Mouse (Mus musculus) adrenal gland, postnatal 10 days (tissue): ENCODE results near the gene Fam184b. TPM values are rescaled to one million over a fixed set of nuclear protein-coding genes. Genes with fewer than 3 reads are reported as not detected.

Experiments used
- DNase-seq: peaks from one replicate; pipeline ENCODE4 v3.0.0; 2021; ENCODE audit warnings: mixed read lengths
- total RNA-seq, 2 experiments: library from RNA; stranded (reverse); gene quantifications; 2 replicates each; pipeline ENCODE4 v1.2.3; 2021

The Fam184b gene
- total RNA-seq, 2 experiments from 2014 or later: 0.93 to 1.2 TPM

GRCm38 (mm10) chr5:45513511-45513910, 125.9 kb downstream of the Fam184b start:
- DNase-seq: no peak

DNA sequence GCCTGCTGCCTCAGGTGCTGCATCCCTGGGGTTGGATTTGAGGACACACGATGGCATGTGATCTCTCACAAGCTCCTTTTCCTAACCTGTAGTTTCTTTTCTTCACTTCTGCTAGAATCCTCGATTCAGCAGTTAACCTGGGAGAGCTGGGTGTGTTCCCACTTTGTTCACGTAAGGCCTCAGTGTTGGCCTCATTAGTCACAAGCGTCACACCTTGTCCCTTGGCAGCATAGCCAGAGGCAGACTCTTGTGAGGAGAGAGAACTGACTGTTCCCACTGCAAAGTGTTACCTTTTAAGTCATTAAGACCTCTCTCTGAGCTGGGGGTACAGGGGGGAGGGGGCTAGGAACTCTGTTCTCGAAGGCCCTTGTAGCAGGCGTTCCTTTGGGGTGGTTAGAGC, 126.5 kb downstream of the Fam184b start:
- no peak for DNase-seq

GRCm38 (mm10) chr5:45510071-45510470, 129.3 kb downstream of the Fam184b start:
- no peak for DNase-seq

GRCm38 (mm10) chr5:45497564-45497963, 141.8 kb downstream of the Fam184b start:
- no peak for DNase-seq

- DNase-seq: no peak
Measured at GRCm38 (mm10) chr5:45496930-45497550, 142.4 kb downstream of the Fam184b start.

DNA sequence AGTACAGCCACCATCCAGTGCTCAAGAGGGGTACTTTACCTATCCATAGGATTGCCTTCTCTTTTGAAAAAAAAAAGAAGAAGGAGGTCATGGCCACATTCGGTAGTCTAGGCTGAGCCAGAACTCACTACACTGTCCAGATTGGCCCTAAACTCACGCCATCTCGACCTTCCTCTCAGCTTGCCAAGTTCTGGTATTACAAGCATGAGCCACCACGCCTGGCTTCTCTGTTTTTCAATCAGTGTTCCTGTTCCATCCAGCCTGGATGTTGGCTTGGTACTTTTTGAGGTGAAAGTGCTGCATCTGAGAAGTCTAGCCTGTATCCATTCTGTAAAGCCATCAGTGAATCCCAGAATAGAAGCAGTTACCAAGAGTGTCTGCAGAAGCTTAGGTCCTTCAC, 142.9 kb downstream of the Fam184b start:
- DNase-seq: no peak

DNA sequence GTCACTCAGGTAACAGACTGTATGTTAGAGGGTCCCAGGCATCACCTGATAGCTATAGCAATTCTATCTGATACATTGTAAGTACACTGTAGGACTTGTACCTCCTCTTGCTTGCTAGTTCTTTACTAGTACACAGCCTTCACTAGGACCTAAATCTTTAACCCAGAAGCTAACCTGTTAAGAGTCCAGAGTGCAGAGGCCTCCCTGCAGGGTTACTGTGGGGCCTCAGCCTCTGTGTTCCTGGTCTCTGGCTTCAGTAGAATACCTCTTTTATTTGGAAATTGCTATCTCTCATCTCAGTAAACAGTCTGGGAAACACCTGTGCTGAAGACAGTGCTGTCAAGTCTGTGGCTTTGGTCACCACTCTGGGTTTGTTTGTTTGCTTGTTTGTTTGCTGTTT, 143.4 kb downstream of the Fam184b start:
- no peak for DNase-seq

DNA sequence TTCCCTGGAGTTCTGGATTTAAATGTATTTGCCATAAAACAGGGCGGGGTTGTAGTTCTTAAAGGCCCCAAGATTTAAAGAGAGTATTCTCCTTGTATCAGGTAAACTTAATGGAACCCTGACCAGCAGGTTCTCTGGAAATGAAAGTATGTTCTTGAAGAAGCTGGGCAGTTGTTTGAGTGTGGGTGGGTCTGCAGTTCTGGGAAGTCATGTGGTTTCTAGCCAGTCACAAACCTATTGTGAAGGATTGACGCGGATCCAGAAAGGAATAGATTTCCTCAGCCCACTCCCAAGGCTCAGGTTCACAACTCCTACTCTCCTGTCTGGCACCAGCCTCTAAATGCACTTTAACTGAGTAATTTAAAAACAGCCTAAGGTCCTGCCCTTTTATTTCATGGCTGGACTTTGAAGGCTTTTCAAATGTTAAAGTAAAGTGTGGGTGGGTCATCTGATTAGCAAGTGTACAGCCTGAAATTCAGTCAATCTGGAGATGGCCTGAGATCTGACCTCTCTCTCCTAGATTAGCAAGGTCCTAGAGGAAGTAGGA, 143.9 kb downstream of the Fam184b start:
- no peak for DNase-seq

DNA sequence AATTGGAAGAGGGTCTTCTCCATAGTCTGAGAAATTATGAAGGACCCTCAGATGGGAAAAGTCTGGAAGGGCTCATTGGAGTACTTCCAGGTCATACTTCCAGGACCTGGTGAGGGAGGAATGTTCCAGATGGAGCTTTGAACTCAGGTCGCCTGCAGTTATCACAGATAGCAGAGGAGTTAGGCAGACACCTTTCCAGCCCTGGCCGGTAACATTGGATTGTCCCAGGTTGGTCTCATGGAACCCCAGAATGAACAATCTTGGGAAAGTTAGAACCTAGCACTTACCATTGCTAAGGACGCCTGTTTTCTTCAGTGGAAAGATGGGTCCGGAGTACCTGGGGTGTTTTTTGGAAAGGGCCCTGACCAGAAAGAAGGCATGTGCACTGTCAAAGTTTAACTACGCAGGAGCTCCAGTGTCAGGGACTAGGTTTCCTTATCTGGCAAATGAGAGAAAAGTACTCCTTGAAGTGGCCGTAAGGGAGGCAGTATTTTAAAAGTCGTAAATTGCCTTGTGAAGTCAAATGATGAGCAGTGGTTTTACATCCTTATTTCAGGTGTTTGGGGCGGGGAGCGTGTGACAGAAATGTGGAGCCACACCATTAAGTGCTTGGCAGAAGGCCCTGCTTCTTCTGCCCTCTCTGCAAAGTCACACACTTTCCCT, 145.2 kb downstream of the Fam184b start:
- DNase-seq: no peak

GRCm38 (mm10) chr5:45493191-45494092, 146.0 kb downstream of the Fam184b start, which contains the start of gene Lap3:
Gene Lap3 (plus strand): TSS chr5:45493374.
- peak; percentile 100 for DNase-seq

- DNase-seq: no peak
Measured at GRCm38 (mm10) chr5:45491776-45492175, 147.6 kb downstream of the Fam184b start.

DNA sequence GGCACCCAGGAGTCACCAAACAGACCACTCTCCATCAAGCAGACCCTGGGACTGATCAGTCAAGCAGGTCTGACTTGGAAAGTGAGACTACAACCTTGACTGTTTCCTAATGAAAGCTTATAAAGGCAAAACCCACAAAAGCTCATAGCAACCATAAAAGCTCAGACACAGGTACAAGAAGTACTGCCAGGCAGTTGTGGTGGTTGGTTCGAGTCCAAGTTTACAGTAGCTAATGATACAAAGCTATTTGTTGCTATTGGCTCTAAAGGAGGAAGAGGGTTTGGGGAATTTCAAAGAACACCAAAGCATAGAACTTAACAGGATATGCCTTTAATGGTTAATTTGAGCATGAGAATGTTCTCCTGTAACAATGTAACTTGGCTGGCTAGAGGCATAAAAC, 155.8 kb downstream of the Fam184b start:
- no peak for DNase-seq

- DNase-seq: no peak
Measured at GRCm38 (mm10) chr5:45482607-45483006, 156.8 kb downstream of the Fam184b start.

DNA sequence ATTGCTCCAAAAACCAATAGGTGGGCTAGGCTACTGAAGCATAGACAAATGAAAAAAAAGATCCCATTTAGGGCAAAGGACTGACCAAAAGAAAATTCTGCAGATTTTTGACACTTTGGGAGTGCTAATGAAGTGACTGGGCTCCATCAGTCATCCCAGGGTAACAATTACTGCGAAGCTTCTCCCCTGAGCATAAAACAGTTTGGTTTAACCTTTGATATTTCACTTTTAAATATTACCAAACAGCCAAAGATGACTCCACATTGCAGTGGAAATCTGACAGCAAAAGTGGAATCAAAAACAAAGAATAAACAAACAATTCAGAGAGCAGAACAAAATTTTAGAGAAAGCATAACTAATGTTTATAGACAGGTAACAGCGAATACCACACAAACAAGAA, 158.3 kb downstream of the Fam184b start:
- no peak for DNase-seq

- no peak for DNase-seq
Measured at GRCm38 (mm10) chr5:45480066-45480465, 159.3 kb downstream of the Fam184b start.

Other genes with a start within 250 kb of the Fam184b start
- 100 to 1,000 TPM; 156 to 161 TPM for gene Qdpr, start 189.4 kb downstream of the Fam184b start, total RNA-seq
- gene Clrn2, start 185.9 kb downstream of the Fam184b start, total RNA-seq: not detected
- 100 to 1,000 TPM; 104 to 117 TPM for gene Lap3, start 146.2 kb downstream of the Fam184b start, total RNA-seq
- gene Med28, start 119.4 kb downstream of the Fam184b start, total RNA-seq: 10 to 100 TPM; 75.1 to 78.8 TPM
- 10 to 100 TPM in 1 of 2 experiments, 1 to 10 TPM in 1; 8.7 to 13.1 TPM for gene Ncapg, start 30.3 kb upstream of the Fam184b start, total RNA-seq
- gene Lcorl, start 218.0 kb upstream of the Fam184b start, total RNA-seq: 10 to 100 TPM; 24.4 to 28.7 TPM